Mouse (Mus musculus): ENCODE data around the gene Gal3st3. TPM values are rescaled to one million over a fixed set of nuclear protein-coding genes. Genes with fewer than 3 reads are reported as not detected.

The Gal3st3 gene
- polyA plus RNA-seq, 1 experiment from 2014 or later, result 19.4 TPM

Other genes starting within 250 kb of the Gal3st3 start
- 2.0 and 2.5 TPM in 2 replicates for gene Rin1, start 247.8 kb upstream of the Gal3st3 start, polyA plus RNA-seq (2016; fragmentation: Nextera tagmentation; extraction: Ambion mirVana)
- gene Cd248, start 230.3 kb upstream of the Gal3st3 start, polyA plus RNA-seq (2016; fragmentation: Nextera tagmentation; extraction: Ambion mirVana), result 22.9 and 26.3 TPM in 2 replicates
- 2.5 and 2.8 TPM in 2 replicates for gene Tmem151a, start 212.8 kb upstream of the Gal3st3 start, polyA plus RNA-seq (2016; fragmentation: Nextera tagmentation; extraction: Ambion mirVana)
- gene Yif1a, start 209.8 kb upstream of the Gal3st3 start, polyA plus RNA-seq (2016; fragmentation: Nextera tagmentation; extraction: Ambion mirVana), result 66.3 and 69.1 TPM in 2 replicates
- 231 and 236 TPM in 2 replicates for gene Cnih2, start 199.8 kb upstream of the Gal3st3 start, polyA plus RNA-seq (2016; fragmentation: Nextera tagmentation; extraction: Ambion mirVana)
- 245 and 247 TPM in 2 replicates for gene Rab1b, start 191.3 kb upstream of the Gal3st3 start, polyA plus RNA-seq (2016; fragmentation: Nextera tagmentation; extraction: Ambion mirVana)
- 62.6 and 63.1 TPM in 2 replicates for gene Klc2, start 179.8 kb upstream of the Gal3st3 start, polyA plus RNA-seq (2016; fragmentation: Nextera tagmentation; extraction: Ambion mirVana)
- 28.9 and 35.0 TPM in 2 replicates for gene Pacs1, start 25.2 kb upstream of the Gal3st3 start, polyA plus RNA-seq (2016; fragmentation: Nextera tagmentation; extraction: Ambion mirVana)
- 351 and 381 TPM in 2 replicates for gene Sf3b2, start 2.9 kb upstream of the Gal3st3 start, polyA plus RNA-seq (2016; fragmentation: Nextera tagmentation; extraction: Ambion mirVana)
- not detected in 2 replicates for gene Catsper1, start 37.4 kb downstream of the Gal3st3 start, polyA plus RNA-seq (2016; fragmentation: Nextera tagmentation; extraction: Ambion mirVana)
- 3.9 and 4.1 TPM in 2 replicates for gene Cst6, start 51.2 kb downstream of the Gal3st3 start, polyA plus RNA-seq (2016; fragmentation: Nextera tagmentation; extraction: Ambion mirVana)
- 69.7 and 70.9 TPM in 2 replicates for gene Eif1ad, start 68.4 kb downstream of the Gal3st3 start, polyA plus RNA-seq (2016; fragmentation: Nextera tagmentation; extraction: Ambion mirVana)
- 344 and 354 TPM in 2 replicates for gene Banf1, start 68.8 kb downstream of the Gal3st3 start, polyA plus RNA-seq (2016; fragmentation: Nextera tagmentation; extraction: Ambion mirVana)
- 110 and 112 TPM in 2 replicates for gene Sart1, start 90.4 kb downstream of the Gal3st3 start, polyA plus RNA-seq (2016; fragmentation: Nextera tagmentation; extraction: Ambion mirVana)
- 0.24 and 0.25 TPM in 2 replicates for gene Tsga10ip, start 104.2 kb downstream of the Gal3st3 start, polyA plus RNA-seq (2016; fragmentation: Nextera tagmentation; extraction: Ambion mirVana)
- gene Drap1, start 126.6 kb downstream of the Gal3st3 start, polyA plus RNA-seq (2016; fragmentation: Nextera tagmentation; extraction: Ambion mirVana), result 270 and 298 TPM in 2 replicates
- gene AI837181, start 126.8 kb downstream of the Gal3st3 start, polyA plus RNA-seq (2016; fragmentation: Nextera tagmentation; extraction: Ambion mirVana), result 61.2 and 65.4 TPM in 2 replicates
- not detected in 2 replicates for gene Fosl1, start 149.2 kb downstream of the Gal3st3 start, polyA plus RNA-seq (2016; fragmentation: Nextera tagmentation; extraction: Ambion mirVana)
- gene Ccdc85b, start 159.6 kb downstream of the Gal3st3 start, polyA plus RNA-seq (2016; fragmentation: Nextera tagmentation; extraction: Ambion mirVana), result 12.9 and 13.0 TPM in 2 replicates
- 142 and 145 TPM in 2 replicates for gene Fibp, start 162.3 kb downstream of the Gal3st3 start, polyA plus RNA-seq (2016; fragmentation: Nextera tagmentation; extraction: Ambion mirVana)
- 3.3 and 4.2 TPM in 2 replicates for gene Ctsw, start 170.2 kb downstream of the Gal3st3 start, polyA plus RNA-seq (2016; fragmentation: Nextera tagmentation; extraction: Ambion mirVana)
- gene Efemp2, start 175.6 kb downstream of the Gal3st3 start, polyA plus RNA-seq (2016; fragmentation: Nextera tagmentation; extraction: Ambion mirVana), result 58.3 and 60.3 TPM in 2 replicates
- 44.6 and 47.9 TPM in 2 replicates for gene Mus81, start 190.1 kb downstream of the Gal3st3 start, polyA plus RNA-seq (2016; fragmentation: Nextera tagmentation; extraction: Ambion mirVana)
- 3,361 and 3,377 TPM in 2 replicates for gene Cfl1, start 192.1 kb downstream of the Gal3st3 start, polyA plus RNA-seq (2016; fragmentation: Nextera tagmentation; extraction: Ambion mirVana)
- 0.32 and 0.46 TPM in 2 replicates for gene 1700020D05Rik, start 205.5 kb downstream of the Gal3st3 start, polyA plus RNA-seq (2016; fragmentation: Nextera tagmentation; extraction: Ambion mirVana)
- 43.1 and 47.1 TPM in 2 replicates for gene Snx32, start 212.2 kb downstream of the Gal3st3 start, polyA plus RNA-seq (2016; fragmentation: Nextera tagmentation; extraction: Ambion mirVana)

Data from neural tube, embryonic 12.5 days (tissue).